Mouse (Mus musculus) lung, adult 2 months (tissue): Measurements from ENCODE around the gene Mgat5. TPM values are rescaled to one million over a fixed set of nuclear protein-coding genes. Genes with fewer than 3 reads are reported as not detected.

Experiments
- DNase-seq: peaks from one replicate; pipeline ENCODE4 v3.0.0; 2022
- H3K4me1 ChIP-seq: fragments of 200-500 bp; 2 replicates; pipeline ENCODE4 v1.6.1; 2011; ENCODE audit warnings: low read length; ENCODE audit not compliant: control insufficient read depth, insufficient read depth
- H3K4me3 ChIP-seq: fragments of 200-500 bp; replicated peaks from 2 replicates; pipeline ENCODE3; 2011; ENCODE audit warnings: low read depth, mild to moderate bottlenecking, control low read depth, low read length; ENCODE audit errors: extremely low read depth
- CTCF ChIP-seq: fragments of 200-500 bp; IDR thresholded peaks from 2 replicates; pipeline ENCODE4 v1.5.1; 2011; ENCODE audit warnings: mild to moderate bottlenecking, low read length, control low read depth; ENCODE audit not compliant: insufficient read depth
- POLR2A ChIP-seq: fragments of 200-500 bp; IDR thresholded peaks from 2 replicates; pipeline ENCODE4 v1.6.1; 2011; ENCODE audit warnings: low read depth, mild to moderate bottlenecking, control low read depth, low read length, borderline replicate concordance; ENCODE audit errors: extremely low read depth
- WGBS: fragments of 180-500 bp; shearing (Covaris S2); methylation state at CpG from one replicate; pipeline ENCODE4 v1.1.7; 2018; 5-methylcytosine and 5-hydroxymethylcytosine counted together
- polyA plus RNA-seq: library from polyadenylated mRNA; depleted of rRNA; stranded (reverse); fragments of >200 nt; gene quantifications from 2 replicates; pipeline ENCODE4 v1.2.3, GENCODE M21; 2012

Mgat5 gene
- polyA plus RNA-seq, 1 experiment: 9.0 TPM

GRCm38 (mm10) chr1:127275572-127276324, 70.9 kb downstream of the Mgat5 start:
- DNase-seq: no peak

GRCm38 (mm10) chr1:127278067-127278466, 73.3 kb downstream of the Mgat5 start:
- 88% methylated on average over 3 of the region's 3 CpGs for WGBS
- H3K4me1 ChIP-seq: 0 out of 2 replicates have a peak, but pooled peaks cover 2% of the 10 kb centered on the region
- DNase-seq: no peak
- no peak overlapping the region for H3K4me3 ChIP-seq
- TF ChIP-seq POLR2A (no peak), CTCF (no peak)

More at GRCm38 (mm10) chr1:127275572-127276324, 70.9 kb downstream of the Mgat5 start:
- TF ChIP-seq POLR2A (no peak), CTCF (no peak)
- 0 out of 2 replicates have a peak, but pooled peaks cover 2% of the 10 kb centered on the region for H3K4me1 ChIP-seq
- WGBS: 90% methylated on average over 3 of the region's 3 CpGs
- H3K4me3 ChIP-seq: no peak overlapping the region

- no peak overlapping the region for H3K4me3 ChIP-seq
- no peak for DNase-seq
- 100% methylated on average over 1 of the region's 1 CpGs for WGBS
- H3K4me1 ChIP-seq: no peaks in the 10 kb centered on the region
- TF ChIP-seq CTCF: no peak
- TF ChIP-seq POLR2A: no peak
Measured at GRCm38 (mm10) chr1:127280256-127280655, 75.4 kb downstream of the Mgat5 start.

GRCm38 (mm10) chr1:127284975-127285374, 80.2 kb downstream of the Mgat5 start:
- no peaks in the 10 kb centered on the region for H3K4me1 ChIP-seq
- WGBS: 84% methylated on average over 3 of the region's 3 CpGs
- TF ChIP-seq POLR2A (no peak), CTCF (no peak)
- DNase-seq: no peak
- H3K4me3 ChIP-seq: no peak overlapping the region

- WGBS: 89% methylated on average over 6 of the region's 6 CpGs
- DNase-seq: no peak
- Histone ChIP-seq H3K4me3 (no peak overlapping the region), H3K4me1 (peaks cover 2% of the 10 kb centered on the region; the same call in 1 of the 2 replicates)
- TF ChIP-seq POLR2A: no peak
- no peak for TF ChIP-seq CTCF
Measured at GRCm38 (mm10) chr1:127287505-127287904, 82.7 kb downstream of the Mgat5 start.

- Histone ChIP-seq H3K4me1 (peaks cover 2% of the 10 kb centered on the region; the same call in 1 of the 2 replicates), H3K4me3 (no peak overlapping the region)
- WGBS: 64% methylated on average over 9 of the region's 9 CpGs
- DNase-seq: no peak
- TF ChIP-seq CTCF: no peak
- TF ChIP-seq POLR2A: no peak
Measured at GRCm38 (mm10) chr1:127290879-127291278, 86.1 kb downstream of the Mgat5 start.

GRCm38 (mm10) chr1:127291721-127292120, 86.9 kb downstream of the Mgat5 start:
- H3K4me3 ChIP-seq: no peak overlapping the region
- peaks cover 2% of the 10 kb centered on the region; the same call in 1 of the 2 replicates for H3K4me1 ChIP-seq
- DNase-seq: no peak
- TF ChIP-seq POLR2A (no peak), CTCF (no peak)

GRCm38 (mm10) chr1:127293286-127293685, 88.5 kb downstream of the Mgat5 start:
- WGBS: 64% methylated on average over 5 of the region's 5 CpGs
- peaks cover 2% of the 10 kb centered on the region; the same call in 1 of the 2 replicates for H3K4me1 ChIP-seq
- no peak for TF ChIP-seq POLR2A
- no peak for TF ChIP-seq CTCF
- H3K4me3 ChIP-seq: no peak overlapping the region
- no peak for DNase-seq

- H3K4me3 ChIP-seq: no peak overlapping the region
- peaks cover 2% of the 10 kb centered on the region; the same call in 1 of the 2 replicates for H3K4me1 ChIP-seq
- DNase-seq: no peak
- no peak for TF ChIP-seq CTCF
- TF ChIP-seq POLR2A: no peak
- 64% methylated on average over 3 of the region's 3 CpGs for WGBS
Measured at GRCm38 (mm10) chr1:127296815-127297214, 92.0 kb downstream of the Mgat5 start.

GRCm38 (mm10) chr1:127299774-127300173, 95.0 kb downstream of the Mgat5 start:
- TF ChIP-seq CTCF (no peak), POLR2A (no peak)
- DNase-seq: no peak
- WGBS: 83% methylated on average over 1 of the region's 1 CpGs

GRCm38 (mm10) chr1:127301038-127301437, 96.2 kb downstream of the Mgat5 start:
- WGBS: 84% methylated on average over 6 of the region's 6 CpGs
- H3K4me1 ChIP-seq: no peaks in the 10 kb centered on the region
- no peak for DNase-seq
- H3K4me3 ChIP-seq: no peak overlapping the region
- TF ChIP-seq CTCF (no peak), POLR2A (no peak)

More at GRCm38 (mm10) chr1:127299774-127300173, 95.0 kb downstream of the Mgat5 start:
- no peak overlapping the region for H3K4me3 ChIP-seq
- no peaks in the 10 kb centered on the region for H3K4me1 ChIP-seq
